Mouse (Mus musculus): Measurements from ENCODE around the gene Cd40. TPM values are rescaled to one million over a fixed set of nuclear protein-coding genes. Genes with fewer than 3 reads are reported as not detected.

The Cd40 gene
- polyA plus RNA-seq (2017; shearing (Covaris generic)) = 1 to 10 TPM; 1.9 to 2.7 (median 2.2) TPM

DNA sequence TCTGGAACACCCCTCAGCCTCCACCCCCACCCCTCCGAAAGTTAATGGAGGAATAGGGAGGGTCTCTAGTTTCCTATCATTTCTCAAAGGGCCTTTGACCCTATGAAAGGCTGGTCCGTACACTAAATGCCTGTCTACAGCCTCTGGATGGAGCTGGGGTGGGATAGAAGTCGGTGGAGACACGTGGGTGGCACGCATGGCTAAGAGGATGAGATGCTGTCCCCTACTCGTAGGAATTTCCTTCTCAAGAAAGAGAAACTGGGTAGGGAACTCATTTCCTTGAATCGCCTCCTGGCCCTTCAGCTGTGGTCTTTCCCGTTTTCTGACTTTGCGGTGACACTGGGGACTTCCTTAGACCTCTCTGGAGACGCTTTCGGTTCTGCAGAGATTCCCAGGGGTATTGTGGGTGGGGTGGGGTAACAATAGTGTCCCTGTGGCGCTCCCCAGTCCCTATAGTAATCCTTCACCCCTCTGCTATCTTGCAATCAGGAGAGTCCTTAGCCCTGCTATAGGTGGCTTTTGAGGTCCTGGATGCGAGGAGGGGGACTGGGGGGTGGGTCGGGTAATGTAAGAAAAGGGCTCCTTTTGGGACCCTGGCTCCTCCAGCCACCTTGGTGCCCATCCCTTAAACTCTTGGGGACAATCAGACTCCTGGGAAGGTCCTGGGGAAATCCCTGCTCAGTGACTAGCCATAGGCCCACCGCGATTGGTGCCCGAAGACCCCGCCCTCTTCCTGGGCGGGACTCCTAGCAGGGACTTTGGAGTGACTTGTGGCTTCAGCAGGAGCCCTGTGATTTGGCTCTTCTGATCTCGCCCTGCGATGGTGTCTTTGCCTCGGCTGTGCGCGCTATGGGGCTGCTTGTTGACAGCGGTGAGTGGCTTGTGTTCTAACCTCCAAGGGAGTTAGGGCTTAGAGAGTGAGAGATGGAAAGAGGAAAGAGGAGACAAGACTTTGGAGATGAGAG, at the start of gene Cd40:
Gene Cd40, plus strand, starts transcription at position 740 of the 965 bp plus-strand sequence.
- peak; percentile 65 for ATAC-seq

DNA sequence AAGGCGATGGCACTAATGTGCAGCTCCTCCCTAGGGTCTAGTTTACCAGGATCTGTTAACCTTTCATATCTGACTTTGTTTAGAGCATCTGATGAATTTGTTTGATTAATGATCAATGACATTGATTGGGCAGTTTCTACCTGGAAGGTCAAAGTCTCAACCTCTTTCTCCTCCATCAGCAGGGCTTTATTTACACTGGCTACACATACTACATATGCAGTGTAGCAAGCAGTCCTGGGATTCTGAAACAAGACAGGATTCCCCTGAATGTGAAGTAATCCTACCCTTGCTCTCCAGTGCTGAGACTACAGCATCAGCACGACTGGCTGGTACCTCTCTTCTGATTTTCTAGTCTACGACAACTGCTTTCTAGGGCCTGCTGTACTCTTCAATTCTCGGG, 48.6 kb upstream of the Cd40 start:
- no peak for ATAC-seq

DNA sequence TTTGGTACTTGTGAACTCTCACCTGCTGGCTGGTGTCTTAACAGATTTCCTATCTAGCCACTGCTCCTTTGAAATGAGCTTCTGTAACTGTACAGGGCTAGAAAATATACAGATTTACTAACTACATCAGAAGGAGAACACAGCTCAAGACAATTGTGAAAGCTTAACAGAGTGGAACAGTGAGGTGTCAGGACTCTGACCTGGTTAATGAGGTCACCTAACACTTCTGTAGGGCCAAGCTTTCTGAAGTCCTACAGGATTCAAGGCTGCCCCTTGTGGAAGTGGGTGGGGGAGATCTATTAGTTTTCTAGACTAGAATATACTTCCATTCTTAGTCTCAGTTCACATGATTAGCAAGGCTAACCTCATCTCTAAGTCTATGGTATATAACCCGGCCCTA, 47.4 kb upstream of the Cd40 start:
- ATAC-seq = no peak

DNA sequence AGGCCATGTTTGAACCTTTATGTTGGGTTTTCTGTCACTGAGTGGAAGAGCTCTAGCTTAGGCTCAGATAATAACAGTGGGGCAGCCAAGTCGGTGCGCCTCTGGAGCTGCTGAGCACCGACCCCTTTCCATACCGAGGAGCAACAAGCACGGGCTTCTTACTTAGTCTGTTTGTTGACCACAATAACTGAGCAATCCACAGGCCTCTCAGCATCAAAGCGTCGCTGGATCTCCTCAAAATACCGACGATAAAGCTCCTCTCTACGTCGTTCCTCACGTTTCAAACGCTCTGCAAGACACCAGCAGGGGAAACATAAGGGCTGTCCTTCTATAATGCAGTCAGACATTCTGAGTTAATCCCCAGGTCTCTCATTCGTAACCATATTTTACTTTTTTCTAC, 46.3 kb upstream of the Cd40 start:
- no peak for ATAC-seq

DNA sequence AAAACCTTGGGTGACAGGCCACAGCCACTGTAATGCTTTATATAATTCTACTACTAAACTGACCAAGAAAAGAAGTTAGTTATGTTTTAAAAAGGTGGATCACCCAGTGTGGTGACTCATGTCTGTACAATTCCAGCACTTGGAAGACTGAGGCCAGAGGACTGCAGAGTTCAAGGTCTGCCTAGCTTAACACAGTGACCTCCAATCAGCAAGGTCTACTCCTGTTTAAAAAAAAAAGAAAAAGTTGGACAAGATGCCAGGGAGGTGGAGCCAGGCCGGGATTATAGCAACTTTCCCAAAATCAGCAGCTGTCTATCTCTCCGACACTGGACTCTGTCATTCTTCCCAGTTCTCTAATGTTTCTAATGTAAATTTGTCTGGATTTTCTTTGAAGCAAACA, 45.8 kb upstream of the Cd40 start:
- ATAC-seq = no peak

DNA sequence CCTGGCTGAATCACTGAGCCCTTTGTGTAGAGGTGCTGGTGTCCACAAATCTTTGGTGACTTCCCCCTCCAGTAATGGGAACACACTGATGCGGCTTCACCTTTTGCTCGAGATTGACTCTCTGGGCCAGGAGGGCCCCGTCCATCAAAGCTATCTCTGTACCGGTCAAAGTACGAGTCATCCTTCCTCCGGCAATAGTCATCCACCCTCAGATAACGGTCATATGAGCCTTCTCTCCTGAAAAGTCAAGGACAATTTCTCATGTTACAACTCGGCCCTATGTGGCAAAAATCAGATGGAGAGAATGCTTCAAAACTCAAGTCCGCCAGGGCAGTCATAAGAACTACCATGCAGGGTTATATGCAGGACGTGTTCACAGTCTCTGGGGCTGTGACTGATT, 45.1 kb upstream of the Cd40 start:
- no peak for ATAC-seq

DNA sequence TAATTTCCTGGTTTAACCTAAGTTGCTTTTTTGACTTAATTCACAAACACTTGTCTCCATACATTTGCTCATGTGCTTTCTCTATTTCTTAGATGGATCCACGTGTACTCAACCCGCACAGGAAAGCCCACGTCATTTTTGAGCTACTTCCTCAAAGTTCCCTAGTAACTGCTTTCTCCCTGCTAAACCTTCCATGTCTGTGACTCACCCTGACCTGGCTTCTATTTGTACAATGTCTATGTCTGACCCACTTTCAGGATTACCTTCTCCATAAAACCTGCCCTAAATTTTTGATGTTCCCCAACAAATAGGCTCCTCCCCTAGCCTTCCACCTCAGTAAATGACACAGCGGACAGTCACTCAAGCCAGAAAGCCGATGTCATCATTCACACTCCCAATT, 40.5 kb upstream of the Cd40 start:
- ATAC-seq = no peak

DNA sequence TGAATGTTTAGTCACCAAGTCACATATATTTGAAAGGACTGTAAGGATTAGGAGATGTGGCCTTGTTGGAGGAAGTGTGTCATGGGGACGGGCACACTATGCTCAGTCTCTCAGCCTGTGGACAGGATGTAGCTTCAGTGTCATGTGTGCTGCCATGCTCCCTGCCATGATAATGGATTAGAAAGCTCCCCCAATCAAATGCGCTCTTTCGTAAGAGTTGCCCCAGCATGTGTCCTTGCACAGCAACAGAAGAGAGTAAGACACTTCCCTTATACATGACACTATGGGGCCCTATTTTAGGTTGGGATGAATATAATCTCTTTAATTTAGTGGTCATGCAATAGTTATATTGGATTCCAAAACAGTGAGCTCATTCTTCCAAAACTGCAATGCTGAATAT, 34.9 kb upstream of the Cd40 start:
- no peak for ATAC-seq

DNA sequence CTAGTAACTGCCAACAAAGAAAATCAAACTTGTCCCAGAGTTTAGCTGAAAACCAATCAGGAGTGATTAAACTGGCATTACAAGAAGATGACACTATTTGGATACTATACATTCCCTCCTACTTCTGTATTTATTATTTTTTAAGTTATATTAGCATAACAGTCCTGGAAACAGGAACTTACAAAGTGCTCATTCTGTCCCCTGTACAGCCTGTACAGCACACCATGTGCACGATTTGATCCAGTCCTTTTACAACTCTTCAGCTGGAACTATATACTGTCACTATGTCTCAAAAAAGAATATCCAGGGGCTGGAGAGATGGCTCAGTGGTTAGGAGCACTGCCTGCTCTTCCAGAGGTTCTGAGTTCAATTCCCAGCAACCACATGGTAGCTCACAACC, 28.3 kb upstream of the Cd40 start:
- no peak for ATAC-seq

DNA sequence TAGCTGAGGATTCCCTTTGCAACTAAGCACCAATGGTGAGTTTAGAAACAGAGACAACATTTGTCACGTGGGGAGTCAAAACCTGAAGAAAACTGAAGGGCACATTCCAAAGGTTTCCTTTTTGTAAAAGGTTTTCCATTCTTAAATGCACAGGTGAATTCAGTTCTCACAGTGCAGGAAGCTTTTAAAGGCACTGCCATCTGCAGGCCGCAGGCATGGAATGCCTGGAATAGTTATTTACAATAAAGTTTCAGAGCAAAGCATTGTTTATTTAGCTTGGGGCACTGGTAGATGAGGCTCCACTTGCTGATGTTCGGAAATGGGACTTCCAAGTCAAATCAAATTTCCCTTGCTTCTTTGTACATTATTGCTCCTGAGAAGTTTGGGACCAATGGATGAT, 22.9 kb upstream of the Cd40 start:
- ATAC-seq = no peak

DNA sequence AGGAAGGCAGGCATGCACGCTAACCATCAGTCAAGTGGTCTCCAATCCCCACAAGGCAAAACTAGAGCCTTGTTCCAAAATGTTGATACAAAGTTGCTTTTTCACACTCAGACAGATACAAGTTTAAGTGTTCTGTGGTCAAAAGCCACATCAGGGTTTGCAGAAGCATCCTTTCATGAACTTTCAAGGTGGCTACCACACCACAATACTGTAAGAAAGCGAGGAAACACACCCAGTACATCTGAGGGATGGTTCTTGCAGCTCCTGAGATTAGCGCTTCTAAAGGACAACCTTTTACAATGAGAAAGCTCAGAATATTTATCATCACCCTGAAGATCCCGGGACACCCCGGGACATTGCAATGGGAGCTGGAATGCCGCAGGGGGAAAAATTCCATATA, 22.1 kb upstream of the Cd40 start:
- no peak for ATAC-seq

DNA sequence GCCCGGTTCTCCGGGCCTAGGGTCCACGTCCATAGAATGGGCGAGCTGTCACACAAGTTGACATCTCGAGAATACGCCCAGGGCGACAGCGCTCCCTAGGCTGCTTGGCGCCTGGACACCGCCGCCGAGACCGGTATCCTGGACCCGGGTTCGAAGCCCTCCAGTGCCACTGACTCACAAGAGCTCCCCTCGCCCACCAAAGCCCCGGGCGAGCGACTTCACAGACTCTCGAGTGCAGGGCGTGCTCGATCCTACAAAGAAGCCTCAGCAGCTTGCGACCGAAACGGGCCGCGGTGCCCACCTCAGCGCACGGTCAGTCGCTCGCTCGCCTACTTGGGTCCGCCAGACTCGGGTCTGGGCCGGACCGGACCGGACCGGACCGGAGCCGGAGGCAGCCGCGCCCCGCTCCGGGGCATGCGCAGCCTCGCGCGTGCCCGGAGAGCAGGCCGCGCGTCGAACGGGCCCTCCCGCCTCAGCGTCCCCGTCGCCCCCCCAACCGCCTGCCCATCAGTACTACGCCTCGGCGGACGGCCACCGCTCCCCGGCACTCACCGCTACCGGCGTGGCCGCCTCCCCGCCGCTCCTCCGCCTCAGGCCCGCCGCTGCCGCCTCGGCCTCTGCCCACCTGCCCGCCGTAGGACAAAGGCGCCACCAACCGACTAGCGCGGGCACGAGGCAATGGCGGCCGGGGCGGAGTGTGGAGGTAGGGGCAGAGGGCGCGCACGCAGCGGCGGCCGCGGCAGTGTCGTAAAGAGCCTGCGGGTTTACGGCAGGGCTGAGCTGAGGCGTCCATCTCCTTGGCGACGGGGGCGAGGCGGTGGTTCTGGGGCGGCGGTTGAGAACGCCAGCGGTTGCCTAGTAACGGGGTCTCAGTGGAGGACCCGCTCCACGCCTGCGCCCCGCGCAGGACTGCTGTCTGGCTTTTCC, 21.0 kb upstream of the Cd40 start, which contains the start of gene Ncoa5:
Gene Ncoa5, minus strand, starts transcription at position 737 of the 927 bp plus-strand sequence.
- ATAC-seq = peak; percentile 97

DNA sequence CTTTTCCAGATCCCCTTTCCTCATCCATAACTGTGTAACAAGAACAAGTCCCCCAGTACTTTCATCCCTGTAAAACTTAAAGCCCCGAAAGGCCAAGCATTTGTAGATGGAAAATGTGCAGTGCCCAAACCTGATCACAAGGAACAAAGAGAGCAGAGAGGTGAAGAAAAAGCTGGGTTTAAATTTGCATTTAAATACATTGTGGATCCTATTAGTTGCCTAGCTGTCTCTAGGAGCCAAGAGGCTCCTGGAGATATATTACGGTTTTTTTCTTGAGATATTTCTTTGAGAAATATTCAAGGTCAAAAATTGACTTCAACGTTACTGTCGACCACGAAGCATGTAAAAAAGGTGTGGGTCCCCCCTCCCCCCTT, 20.4 kb upstream of the Cd40 start:
- ATAC-seq = peak; percentile 33

DNA sequence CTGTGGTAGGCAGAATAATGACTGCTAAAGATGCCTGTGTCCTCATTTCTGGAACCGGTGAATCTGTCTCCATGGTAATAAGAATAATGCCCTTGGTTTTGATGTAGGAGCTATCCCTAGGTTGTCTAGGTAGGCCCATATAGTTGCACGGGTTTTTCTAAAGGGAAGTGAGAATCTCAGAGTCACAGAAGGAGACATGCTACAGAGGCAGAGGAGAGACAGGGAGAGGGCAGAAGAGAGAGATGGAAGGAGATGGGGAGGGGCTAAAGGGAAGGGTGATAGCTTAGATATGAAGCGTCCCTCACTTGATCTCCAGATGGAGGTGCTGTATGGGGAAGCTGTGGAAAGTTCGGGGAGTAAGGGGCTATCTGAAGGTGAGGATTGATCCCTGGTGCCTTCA, 18.0 kb upstream of the Cd40 start:
- no peak for ATAC-seq

DNA sequence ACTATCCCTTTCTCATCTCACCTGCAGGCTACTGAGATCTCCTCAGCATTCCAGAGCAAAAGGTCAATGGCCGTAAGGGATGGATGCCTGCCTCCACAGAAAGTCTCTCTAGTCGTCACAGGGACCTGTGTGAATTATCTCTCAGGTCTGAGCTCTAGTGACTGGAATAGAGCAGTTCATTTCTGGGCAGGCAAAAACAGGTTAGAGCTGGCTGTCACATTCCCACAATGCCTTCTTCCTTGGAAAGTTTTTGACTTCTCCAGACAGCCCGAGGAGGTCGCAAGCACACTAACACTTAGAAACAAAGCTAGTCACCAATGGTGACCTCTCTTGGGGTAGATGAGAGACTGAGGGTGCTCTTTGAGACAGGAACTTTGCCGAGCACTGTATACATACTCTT, 13.3 kb upstream of the Cd40 start:
- no peak for ATAC-seq

DNA sequence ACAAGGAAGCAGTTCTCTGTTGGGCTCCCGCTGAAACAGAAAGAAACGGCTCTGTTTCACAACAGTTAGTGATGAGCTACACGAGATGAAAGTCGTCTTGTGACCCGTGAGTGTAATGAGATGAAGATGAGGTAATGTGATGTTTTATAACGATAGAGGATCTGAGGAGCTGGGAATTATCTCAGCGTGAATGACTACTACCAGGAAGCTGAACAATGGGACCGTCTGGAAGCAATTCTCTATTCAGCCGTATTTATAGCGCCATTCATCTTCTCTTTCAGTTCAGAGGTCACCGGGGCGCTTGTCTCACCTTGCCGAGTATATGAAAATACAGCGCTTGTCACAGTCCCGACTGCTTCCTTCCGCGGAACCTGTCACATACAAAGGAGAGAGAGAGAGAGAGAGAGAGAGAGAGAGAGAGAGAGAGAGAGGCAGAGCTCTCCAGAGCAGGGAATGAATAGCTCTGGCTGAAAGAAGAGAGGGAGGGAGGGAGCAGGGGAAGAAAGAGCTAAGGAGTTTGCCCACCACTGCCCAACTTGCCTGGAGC, 12.3 kb upstream of the Cd40 start:
- no peak for ATAC-seq

DNA sequence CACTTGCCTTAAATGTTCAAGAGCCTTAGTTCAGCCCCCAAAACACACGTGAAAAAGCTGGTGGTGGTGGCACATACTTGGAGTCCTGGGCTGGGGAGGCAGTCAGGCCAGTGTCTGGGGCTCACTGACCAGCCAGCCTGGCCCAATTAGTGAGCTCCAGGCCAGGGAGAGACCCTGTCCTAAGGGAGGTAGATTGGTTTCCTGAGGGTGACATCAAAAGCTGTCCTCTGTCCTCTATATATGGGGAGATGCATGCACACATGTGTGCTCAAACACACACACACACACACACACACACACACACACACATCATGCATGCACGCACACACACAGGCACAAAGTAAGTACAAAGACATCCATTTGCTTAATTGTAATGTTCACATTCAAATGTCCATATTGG, 11.7 kb upstream of the Cd40 start:
- no peak for ATAC-seq

DNA sequence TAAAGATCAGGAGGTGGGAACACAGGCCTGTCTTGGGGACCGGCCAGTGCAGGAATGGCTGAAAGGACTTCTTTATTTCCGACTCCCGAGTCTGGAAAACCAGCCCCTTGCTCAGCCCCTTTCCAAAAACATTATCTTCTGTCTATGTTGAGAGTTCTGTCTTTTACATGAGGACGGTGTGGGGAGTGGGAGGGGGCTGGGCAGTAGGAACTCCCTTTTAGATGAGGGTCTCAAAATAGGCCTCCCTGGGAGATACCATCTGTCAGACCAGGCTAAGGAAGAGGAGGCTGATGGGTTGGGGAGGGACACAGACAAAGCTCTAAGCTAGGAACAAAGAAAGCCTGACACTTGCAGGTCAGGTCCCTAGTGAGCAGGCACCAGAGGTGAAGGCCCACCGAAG, 6.4 kb upstream of the Cd40 start:
- no peak for ATAC-seq

DNA sequence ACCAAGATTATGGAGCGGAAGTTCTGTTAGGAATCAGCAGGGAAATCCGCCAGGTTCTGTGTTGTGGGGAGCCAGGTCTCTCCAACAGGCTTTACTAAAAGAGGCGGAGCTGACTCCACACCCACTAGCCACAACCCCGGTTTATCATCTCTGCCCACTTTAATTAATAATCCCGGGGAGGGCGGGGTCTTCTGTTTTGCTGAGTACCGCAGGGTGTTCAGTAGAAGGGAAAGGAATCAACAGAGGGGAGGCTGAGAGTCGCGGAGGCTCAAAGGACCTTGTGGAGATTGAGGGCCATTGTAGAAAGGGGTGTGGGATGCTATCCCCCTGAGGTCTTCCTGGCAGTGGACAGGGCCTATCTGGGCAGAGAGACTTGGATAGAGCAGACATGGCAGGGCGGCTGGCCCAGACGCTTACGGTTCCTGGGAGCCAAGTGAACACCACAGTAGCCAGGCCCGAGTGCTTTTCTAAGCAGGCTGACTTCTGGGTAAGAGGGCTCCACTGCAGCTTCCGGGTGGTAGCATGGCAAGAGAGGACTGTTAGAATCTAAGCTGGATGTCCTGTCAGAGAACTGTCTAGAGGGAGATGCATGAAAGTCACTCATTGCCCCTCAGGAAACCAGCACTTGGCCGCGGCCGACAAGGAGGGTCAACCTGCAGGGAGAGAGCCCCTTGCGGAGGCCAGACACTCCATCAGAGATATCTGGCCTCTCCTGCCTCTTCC, 4.4 kb upstream of the Cd40 start:
- no peak for ATAC-seq

DNA sequence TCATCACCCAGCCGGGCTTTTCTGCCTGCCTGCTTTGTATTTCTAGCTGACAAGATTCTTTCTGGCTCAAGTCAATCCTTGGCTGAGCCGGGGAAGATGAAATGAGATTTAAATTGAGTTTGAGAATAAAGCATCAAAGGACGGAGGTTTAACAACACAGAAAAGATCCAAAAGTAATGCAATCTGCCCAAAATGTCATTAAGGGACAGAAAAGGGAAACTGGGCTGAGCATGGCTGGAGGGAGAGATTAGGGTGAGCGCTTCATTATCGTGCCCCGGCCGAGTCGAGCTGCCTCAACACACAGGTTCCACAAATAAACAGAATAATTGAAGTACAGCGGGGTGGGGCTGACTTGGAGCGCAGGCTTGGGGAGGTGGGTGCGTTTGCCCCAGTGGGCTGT, 3.9 kb upstream of the Cd40 start:
- no peak for ATAC-seq

DNA sequence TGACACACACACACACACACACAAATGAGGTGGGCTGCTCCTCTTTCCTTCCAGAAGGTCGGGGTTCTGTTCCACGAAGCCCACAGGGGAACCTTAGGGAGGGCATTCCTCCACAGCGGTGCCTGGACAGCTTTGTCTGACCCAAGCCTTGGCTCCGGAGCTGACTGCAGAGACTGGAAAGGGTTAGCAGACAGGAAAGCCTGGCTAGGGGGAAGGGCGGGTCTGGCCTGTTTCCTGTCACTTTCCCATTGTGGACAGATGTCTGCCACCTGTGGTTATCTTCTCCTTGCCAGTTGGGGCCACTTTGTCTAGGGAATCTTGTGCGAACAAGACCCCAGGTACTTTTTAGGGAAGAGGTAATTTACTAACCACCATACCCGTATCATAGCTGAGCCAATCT, 478 bp downstream of the Cd40 start:
- ATAC-seq = no peak

DNA sequence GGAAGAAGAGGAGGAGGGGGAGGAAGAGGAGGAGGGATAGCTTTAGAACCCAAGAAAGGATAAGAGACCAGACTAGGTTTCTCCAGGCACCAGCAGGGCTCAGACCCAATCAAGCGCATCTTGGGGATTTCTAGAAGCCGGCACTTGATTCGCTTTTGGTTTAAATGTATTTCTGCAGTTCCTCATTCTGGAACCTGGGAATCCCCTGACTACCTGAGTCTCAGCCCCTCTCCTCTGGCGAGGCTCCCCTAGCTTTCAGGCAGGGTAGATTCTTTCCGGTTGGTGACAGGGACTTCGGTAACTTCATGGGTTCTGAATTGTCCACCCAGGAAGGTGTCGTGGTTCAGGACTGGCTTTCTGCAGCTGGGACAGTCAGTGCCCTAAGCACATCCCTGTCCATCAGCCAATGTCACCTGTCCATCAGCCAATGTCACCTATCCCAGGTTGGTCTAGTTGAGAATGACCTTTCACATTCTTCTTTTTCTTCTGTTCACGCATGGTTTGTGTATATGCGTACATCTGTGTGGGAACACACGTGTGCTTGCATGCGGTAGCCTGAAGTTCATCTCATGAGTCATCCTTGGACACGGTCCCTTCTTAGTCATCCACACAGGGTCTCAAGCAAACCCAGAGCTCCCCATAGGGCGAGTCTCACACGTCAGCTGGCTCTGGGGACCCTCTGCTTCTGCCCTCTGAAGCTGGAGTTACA, 1.1 kb downstream of the Cd40 start:
- ATAC-seq = no peak

Measured in inflammation-experienced regulatory T-cells, adult 6 months (primary cell).